Mouse (Mus musculus): Measurements from ENCODE around the gene Usp21. TPM values are rescaled to one million over a fixed set of nuclear protein-coding genes. Genes with fewer than 3 reads are reported as not detected.

Usp21 gene
- total and polyA plus RNA-seq, 3 experiments, result 10.0 to 66.4 TPM; not detected in 1

GRCm38 (mm10) chr1:171281528-171281923 lies 6.3 kb downstream of the Usp21 start (continued):
- TF ChIP-seq SMC3 (IDR thresholded peaks at IDR 0.05; ENCODE audit: low read depth, low read length), result peak; percentile 70
- TF ChIP-seq RAD21 (IDR thresholded peaks at IDR 0.05; ENCODE audit: low read depth, low read length), result peak; percentile 57
- 0 out of 2 replicates have a peak, but pooled peaks have one; percentile 27 for TF ChIP-seq RCOR1 (IDR thresholded peaks at IDR 0.05; ENCODE audit: low read depth, low read length)
- no peak for TF ChIP-seq SIN3A (IDR thresholded peaks at IDR 0.05; ENCODE audit: low read length)
- peak; percentile 69 to 86 (median 76) for TF ChIP-seq CTCF (IDR thresholded peaks at IDR 0.05 in 2 of 3, conservative IDR thresholded peaks at IDR 0.05 in 1 of 3; ENCODE audit: control insufficient read depth in 1 of 3, insufficient read depth in 1 of 3, low read depth in 2 of 3, low read length in 3 of 3, poor library complexity in 1 of 3, severe bottlenecking in 1 of 3)
- peak; percentile 48; the same call in 1 of the 2 replicates for TF ChIP-seq MXI1 (IDR thresholded peaks at IDR 0.05; ENCODE audit: low read depth, low read length)

GRCm38 (mm10) chr1:171280916-171281527 lies 6.8 kb downstream of the Usp21 start, which contains the start of gene Ppox:
TSS of gene Ppox (minus strand) at chr1:171281186.
- peak within 1 kb of the TSS; percentile 93 for H3K27ac ChIP-seq (ENCODE audit: control insufficient read depth, low read depth, low read length)
- H3K9me3 ChIP-seq (replicated peaks; ENCODE audit: insufficient read depth, low read length), result no peaks in the 10 kb centered on the region
- peaks cover 0 to 10% of the 10 kb centered on the region in 2 experiments; a peak in 1 of 4 replicates for H3K4me1 ChIP-seq (ENCODE audit: control insufficient read depth in 1 of 2, insufficient read depth in 2 of 2, low read length in 2 of 2)
- H3K27me3 ChIP-seq (ENCODE audit: control insufficient read depth in 1 of 2, insufficient read depth in 2 of 2, low read length in 2 of 2), result no peaks in the 10 kb centered on the region
- peaks cover 4% of the 10 kb centered on the region; the same call in 1 of the 2 replicates for H3K79me2 ChIP-seq (ENCODE audit: control insufficient read depth, insufficient read depth, low read length, poor library complexity)
- H3K4me3 ChIP-seq (ENCODE audit: control insufficient read depth in 1 of 2, insufficient read depth in 1 of 2, low read depth in 2 of 2, low read length in 2 of 2), result peak within 1 kb of the TSS; percentile 62 to 80
- peak; percentile 99 for DNase-seq (ENCODE audit: low read depth, low spot score)
- peaks cover 1 to 10% of the 10 kb centered on the region in 2 experiments for H3K36me3 ChIP-seq (ENCODE audit: control insufficient read depth in 1 of 2, insufficient read depth in 2 of 2, low read length in 2 of 2)
- H3K9ac ChIP-seq (ENCODE audit: control insufficient read depth, low read depth, low read length, poor library complexity, severe bottlenecking), result peak within 1 kb of the TSS; percentile 85
- TF ChIP-seq E2F4 (IDR thresholded peaks at IDR 0.05; ENCODE audit: borderline replicate concordance, low read depth, low read length) (no peak), EP300 (IDR thresholded peaks at IDR 0.05; ENCODE audit: low read depth in 1 of 2, low read length in 2 of 2) (peak; percentile 92 to 96), CHD2 (IDR thresholded peaks at IDR 0.05; ENCODE audit: low read length) (peak; percentile 41; the same call in 1 of the 2 replicates), TCF12 (IDR thresholded peaks at IDR 0.05; ENCODE audit: low read depth, low read length) (peak; percentile 98), MYC (IDR thresholded peaks at IDR 0.05; ENCODE audit: low read depth, low read length) (peak; percentile 51; the same call in 1 of the 2 replicates), ZKSCAN1 (IDR thresholded peaks at IDR 0.05; ENCODE audit: low read depth, low read length) (no peak), BHLHE40 (IDR thresholded peaks at IDR 0.05; ENCODE audit: borderline replicate concordance, low read depth, low read length) (no peak; the same call in 1 of the 2 replicates), GABPA (IDR thresholded peaks at IDR 0.05; ENCODE audit: low read depth, low read length) (no peak), POLR2A (IDR thresholded peaks at IDR 0.05; ENCODE audit: control insufficient read depth in 1 of 2, insufficient read depth in 1 of 2, low read depth in 1 of 2, low read length in 2 of 2, poor library complexity in 1 of 2) (peak; percentile 29 to 82; a peak in 2 of 4 replicates), SMC3 (IDR thresholded peaks at IDR 0.05; ENCODE audit: low read depth, low read length) (no peak), GATA1 (IDR thresholded peaks at IDR 0.05; ENCODE audit: low read depth, low read length) (peak; percentile 99), MAZ (IDR thresholded peaks at IDR 0.05; ENCODE audit: low read depth, low read length) (peak; percentile 66; the same call in 1 of the 2 replicates), POLR2AphosphoS5 (IDR thresholded peaks at IDR 0.05; ENCODE audit: borderline replicate concordance, low read depth, low read length) (no peak), KAT2A (conservative IDR thresholded peaks at IDR 0.05; ENCODE audit: low read depth, low read length) (peak; percentile 73), NELFE (IDR thresholded peaks at IDR 0.05; ENCODE audit: low read depth, low read length) (peak; percentile 68), HCFC1 (IDR thresholded peaks at IDR 0.05; ENCODE audit: low read depth, low read length) (peak; percentile 89), ZNF384 (IDR thresholded peaks at IDR 0.05; ENCODE audit: low read depth, low read length) (no peak), ETS1 (IDR thresholded peaks at IDR 0.05; ENCODE audit: low read depth, low read length) (peak; percentile 94), TBP (IDR thresholded peaks at IDR 0.05; ENCODE audit: low read depth, low read length) (peak; percentile 84), MAFK (IDR thresholded peaks at IDR 0.05; ENCODE audit: borderline replicate concordance, low read depth, low read length) (no peak; the same call in 1 of the 2 replicates), MAX (IDR thresholded peaks at IDR 0.05; ENCODE audit: low read length) (peak; percentile 74), CTCF (IDR thresholded peaks at IDR 0.05 in 2 of 3, conservative IDR thresholded peaks at IDR 0.05 in 1 of 3; ENCODE audit: control insufficient read depth in 1 of 3, insufficient read depth in 1 of 3, low read depth in 2 of 3, low read length in 3 of 3, poor library complexity in 1 of 3, severe bottlenecking in 1 of 3) (no peak), TAL1 (IDR thresholded peaks at IDR 0.05; ENCODE audit: low read length) (peak; percentile 95), RCOR1 (IDR thresholded peaks at IDR 0.05; ENCODE audit: low read depth, low read length) (peak; percentile 87), USF1 (IDR thresholded peaks at IDR 0.05; ENCODE audit: low read depth, low read length) (peak; percentile 9; the same call in 1 of the 2 replicates), UBTF (IDR thresholded peaks at IDR 0.05; ENCODE audit: borderline replicate concordance, insufficient read depth, low read depth, low read length) (no peak), ELF1 (IDR thresholded peaks at IDR 0.05; ENCODE audit: low read depth, low read length) (peak; percentile 60), RAD21 (IDR thresholded peaks at IDR 0.05; ENCODE audit: low read depth, low read length) (no peak), POLR2AphosphoS2 (IDR thresholded peaks at IDR 0.05; ENCODE audit: low read length) (peak; percentile 80), ZC3H11A (IDR thresholded peaks at IDR 0.05; ENCODE audit: low read depth, low read length) (no peak), MXI1 (IDR thresholded peaks at IDR 0.05; ENCODE audit: low read depth, low read length) (peak; percentile 79), USF2 (IDR thresholded peaks at IDR 0.05; ENCODE audit: borderline replicate concordance in 1 of 2, insufficient read depth in 1 of 2, low read depth in 1 of 2, low read length in 2 of 2) (no peak)
